Mouse (Mus musculus) adrenal gland (tissue): ENCODE results near the gene Bst2.

Experiments used
- intact Hi-C: fragments of 180-260 bp; cut with DNase I; formaldehyde crosslinking; loops from one replicate; pipeline ENCODE4 v1.15.1; 2025

Bst2 gene

DNA sequence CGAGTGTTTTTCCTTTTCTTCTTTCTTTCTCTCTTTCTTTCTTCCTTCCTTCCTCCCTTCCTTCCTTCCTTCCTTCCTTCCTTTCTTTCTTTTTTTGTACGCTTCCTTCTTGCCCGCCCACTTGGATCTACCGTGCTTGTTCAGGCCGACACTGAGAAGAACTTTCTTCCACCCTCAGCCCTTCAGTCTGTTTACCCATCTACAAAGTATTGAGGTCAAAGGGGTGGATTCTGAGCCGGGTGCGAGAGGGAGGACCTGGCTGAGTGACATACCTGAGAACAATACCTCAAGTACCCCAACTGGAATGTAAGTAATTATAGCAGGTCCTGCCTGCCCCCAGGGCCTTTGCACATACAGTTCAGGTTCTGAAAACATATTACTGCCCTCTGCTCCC lies 51.1 kb downstream of the Bst2 start:
- intact Hi-C loops: no loop called here

DNA sequence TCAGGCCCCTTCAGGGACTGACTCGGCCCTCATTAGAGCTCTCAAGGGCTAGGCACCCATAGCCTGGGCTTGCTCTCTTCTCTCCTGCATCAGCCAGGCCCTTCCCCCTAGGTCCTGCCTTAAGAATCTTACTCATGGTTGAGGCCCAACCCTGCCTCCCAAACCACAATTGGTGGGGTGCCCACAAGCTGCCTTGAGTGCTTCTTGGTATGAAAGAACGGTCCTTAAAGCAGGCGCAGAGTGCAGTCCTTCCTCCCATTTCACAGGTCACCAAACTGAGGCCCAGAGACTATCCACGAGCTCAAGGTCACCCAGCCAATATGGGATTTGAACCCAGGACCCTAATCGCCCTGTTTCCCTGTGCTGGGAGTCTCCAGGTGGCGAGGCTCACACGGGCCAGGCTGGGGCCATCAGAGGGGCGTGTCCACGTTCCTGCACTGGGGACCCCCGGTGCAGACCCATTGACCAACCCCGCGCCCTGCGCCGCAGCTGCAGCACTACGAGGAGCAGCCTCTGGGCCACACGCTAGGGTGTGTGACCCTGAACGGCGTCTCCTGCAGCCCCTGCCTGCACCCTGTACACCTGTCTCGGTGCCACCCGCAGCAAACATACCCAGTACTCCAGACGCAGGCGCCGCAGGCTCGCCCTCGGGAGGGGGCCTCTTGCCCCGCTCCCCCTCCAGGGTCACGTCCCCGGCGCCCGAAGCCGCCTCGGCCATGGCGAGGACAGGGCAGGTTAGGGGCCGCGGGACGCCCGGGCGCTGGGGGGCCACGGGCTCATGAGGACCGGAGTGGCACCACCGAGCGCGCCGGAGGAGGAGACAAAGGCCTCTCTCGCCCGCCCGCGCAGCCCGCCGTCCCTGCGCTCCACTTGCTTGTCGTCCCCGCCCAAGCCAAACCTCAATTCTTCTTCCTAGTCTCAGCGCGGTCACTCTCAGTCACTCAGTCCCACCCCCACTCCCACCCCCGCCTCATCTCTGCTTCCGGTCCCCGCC lies 51.8 kb downstream of the Bst2 start, which contains the start of gene Ano8:
Gene Ano8 (minus strand): TSS at position 822 of the 994 bp plus-strand sequence.
- intact Hi-C loops: no loop called here

DNA sequence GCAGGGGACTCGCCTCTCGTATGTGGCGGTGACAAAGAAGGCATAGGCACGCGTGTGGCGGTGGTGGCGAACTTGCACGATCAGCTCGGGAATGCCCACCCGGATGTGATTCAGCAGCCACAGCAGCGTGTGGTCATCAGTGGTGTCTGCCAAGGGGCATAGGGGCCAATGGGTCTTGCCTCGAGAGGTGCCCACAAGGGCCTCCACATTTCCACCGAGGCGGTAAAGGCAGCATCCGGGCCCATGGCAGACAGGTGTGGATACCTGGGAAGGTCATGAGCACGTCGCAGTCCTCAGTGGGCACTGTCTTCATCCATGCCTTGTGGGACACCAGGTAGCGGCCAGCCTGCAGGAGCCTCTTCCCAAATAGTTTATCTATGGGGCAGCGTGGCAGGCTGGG lies 52.5 kb downstream of the Bst2 start:
- intact Hi-C loops: no loop called here
